Mouse (Mus musculus): ENCODE measurements at regions not wholly inside any gene's neighbourhood (a gene's known extent, or its start where the extent isn't known, plus 50 kb on each side); places are given as distances from the start of the nearest gene placed in this dataset.

GRCm38 (mm10) chr1:148721409-148721808 is 1239.7 kb downstream of the Pla2g4a start:
- TF ChIP-seq POLR2A (IDR thresholded peaks at IDR 0.05; ENCODE audit: extremely low read depth, insufficient read depth, low read length) (no peak), CTCF (IDR thresholded peaks at IDR 0.05; ENCODE audit: low read depth, low read length) (no peak)
